Mouse (Mus musculus) neural tube, embryonic 15.5 days (tissue): ENCODE data around the gene Mecom. TPM values are rescaled to one million over a fixed set of nuclear protein-coding genes. Genes with fewer than 3 reads are reported as not detected.

Experiments used
- ATAC-seq: fragments of 200-750 bp; cut with Nextera tagmentation; 2 replicates; pipeline ENCODE4 v1.8.0; 2017; ENCODE audit warnings: mild to moderate bottlenecking, moderate TSS enrichment, moderate library complexity; ENCODE audit not compliant: low FRiP score
- H3K27ac ChIP-seq: fragments of 300-500 bp; sonication (generic); replicated peaks from 2 replicates; pipeline ENCODE4 v1.5.1; 2015; ENCODE audit warnings: mild to moderate bottlenecking, inconsistent platforms
- H3K27me3 ChIP-seq: fragments of 300-500 bp; sonication (generic); replicated peaks from 2 replicates; pipeline ENCODE4 v1.6.1; 2015; ENCODE audit warnings: inconsistent platforms
- H3K36me3 ChIP-seq: fragments of 300-500 bp; sonication (generic); 2 replicates; pipeline ENCODE4 v1.6.1; 2015; ENCODE audit warnings: inconsistent platforms
- H3K4me1 ChIP-seq: fragments of 300-500 bp; sonication (generic); 2 replicates; pipeline ENCODE4 v1.6.1; 2015; ENCODE audit warnings: inconsistent platforms
- H3K4me2 ChIP-seq: fragments of 300-500 bp; sonication (generic); 2 replicates; pipeline ENCODE4 v1.6.1; 2015; ENCODE audit warnings: inconsistent platforms, mild to moderate bottlenecking, moderate library complexity
- H3K4me3 ChIP-seq: fragments of 300-500 bp; sonication (generic); replicated peaks from 2 replicates; pipeline ENCODE4 v1.5.1; 2015; ENCODE audit warnings: mild to moderate bottlenecking, inconsistent platforms
- H3K9ac ChIP-seq: fragments of 300-500 bp; sonication (generic); replicated peaks from 2 replicates; pipeline ENCODE4 v1.6.1; 2015; ENCODE audit warnings: mild to moderate bottlenecking, inconsistent platforms
- H3K9me3 ChIP-seq: fragments of 300-500 bp; sonication (generic); replicated peaks from 2 replicates; pipeline ENCODE4 v1.6.1; 2016; ENCODE audit warnings: inconsistent platforms
- WGBS: fragments of 180-500 bp; shearing (Covaris S2); methylation state at CpG from one replicate; pipeline ENCODE4 v1.1.7; 2015; ENCODE audit warnings: mixed read lengths; 5-methylcytosine and 5-hydroxymethylcytosine counted together
- polyA plus RNA-seq: library from polyadenylated mRNA; unstranded; fragments of >200 nt; fragmentation: Nextera tagmentation; extraction: Ambion mirVana; gene quantifications from 2 replicates; pipeline ENCODE4 v1.2.1, GENCODE M21; 2015

Gene Mecom
- polyA plus RNA-seq, 1 experiment from 2014 or later: 5.2 TPM

GRCm38 (mm10) chr3:30153923-30154331 is 393.9 kb downstream of the Mecom start:
- WGBS: 16% methylated on average over 3 of the region's 3 CpGs
- H3K36me3 ChIP-seq: no peaks in the 10 kb centered on the region
- H3K4me2 ChIP-seq: no peak overlapping the region
- peak; percentile 71 for ATAC-seq
- no peak overlapping the region for H3K27ac ChIP-seq
- H3K9me3 ChIP-seq: no peaks in the 10 kb centered on the region
- peaks cover 9% of the 10 kb centered on the region; the same call in 1 of the 2 replicates for H3K4me1 ChIP-seq
- no peak overlapping the region for H3K9ac ChIP-seq
- no peak overlapping the region for H3K4me3 ChIP-seq
- H3K27me3 ChIP-seq: 0 out of 2 replicates have a peak, but pooled peaks cover 3% of the 10 kb centered on the region

DNA sequence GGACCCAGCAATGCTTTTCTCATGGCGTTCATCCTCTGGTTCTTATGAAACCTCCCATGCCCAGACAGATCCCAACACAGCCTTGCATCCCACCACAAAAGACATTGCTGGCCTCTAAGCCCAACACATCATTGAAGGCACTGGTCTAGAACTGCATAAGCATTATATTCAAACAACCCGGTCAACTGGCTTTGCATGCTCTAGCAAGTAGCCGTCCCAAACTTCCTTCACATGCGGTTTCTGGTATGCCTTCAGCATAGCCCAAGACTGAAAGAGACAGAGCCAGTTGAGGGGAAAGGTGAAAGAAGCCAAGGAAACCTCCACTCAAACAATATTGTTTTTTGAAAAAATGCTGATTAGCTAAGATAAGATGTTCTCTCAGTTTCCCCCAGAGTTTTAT is 397.7 kb downstream of the Mecom start:
- ATAC-seq: no peak
- 94% methylated on average over 4 of the region's 4 CpGs for WGBS
- Histone ChIP-seq H3K9me3 (no peaks in the 10 kb centered on the region), H3K4me1 (peaks cover 9% of the 10 kb centered on the region; the same call in 1 of the 2 replicates), H3K4me3 (no peak overlapping the region), H3K27ac (no peak overlapping the region), H3K27me3 (peaks cover 6% of the 10 kb centered on the region; the same call in 1 of the 2 replicates), H3K36me3 (no peaks in the 10 kb centered on the region), H3K9ac (no peak overlapping the region), H3K4me2 (no peak overlapping the region)

GRCm38 (mm10) chr3:30148378-30149079 is 399.3 kb downstream of the Mecom start:
- 81% methylated on average over 8 of the region's 8 CpGs for WGBS
- H3K27ac ChIP-seq: no peak overlapping the region
- no peak overlapping the region for H3K4me3 ChIP-seq
- peaks cover 9% of the 10 kb centered on the region; the same call in 1 of the 2 replicates for H3K27me3 ChIP-seq
- no peaks in the 10 kb centered on the region for H3K36me3 ChIP-seq
- H3K9me3 ChIP-seq: no peaks in the 10 kb centered on the region
- no peak overlapping the region for H3K4me2 ChIP-seq
- H3K9ac ChIP-seq: no peak overlapping the region
- peaks cover 7% of the 10 kb centered on the region; the same call in 1 of the 2 replicates for H3K4me1 ChIP-seq
- ATAC-seq: no peak

DNA sequence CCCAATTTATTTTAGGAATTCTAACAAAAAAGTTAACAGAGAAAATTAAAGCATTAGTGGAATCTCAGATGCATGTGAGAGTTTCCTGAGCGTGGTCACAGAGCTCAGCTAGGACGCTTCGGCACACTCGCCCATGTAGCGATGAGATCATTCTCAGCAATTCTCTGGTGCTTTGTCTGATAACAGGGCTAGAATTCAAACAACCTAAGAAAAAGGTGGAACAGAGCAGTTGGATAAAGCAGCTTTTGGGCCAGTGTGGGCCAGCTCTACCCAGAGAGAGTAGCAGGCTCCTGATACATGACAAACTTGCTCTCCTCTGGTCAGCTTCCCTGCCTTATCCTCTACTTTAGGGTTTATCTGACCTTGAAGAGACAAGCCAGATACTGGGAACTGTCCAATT is 402.8 kb downstream of the Mecom start:
- Histone ChIP-seq H3K4me2 (no peak overlapping the region), H3K27ac (no peak overlapping the region), H3K9ac (no peak overlapping the region), H3K36me3 (no peaks in the 10 kb centered on the region), H3K4me3 (no peak overlapping the region), H3K4me1 (peaks cover 6% of the 10 kb centered on the region; the same call in 1 of the 2 replicates), H3K27me3 (peaks cover 8% of the 10 kb centered on the region; the same call in 1 of the 2 replicates), H3K9me3 (no peaks in the 10 kb centered on the region)
- ATAC-seq: no peak
- WGBS: 85% methylated on average over 5 of the region's 5 CpGs

GRCm38 (mm10) chr3:30143961-30144411 is 403.8 kb downstream of the Mecom start:
- WGBS: 25% methylated on average over 11 of the region's 11 CpGs
- H3K4me2 ChIP-seq: no peak overlapping the region
- no peak for ATAC-seq

DNA sequence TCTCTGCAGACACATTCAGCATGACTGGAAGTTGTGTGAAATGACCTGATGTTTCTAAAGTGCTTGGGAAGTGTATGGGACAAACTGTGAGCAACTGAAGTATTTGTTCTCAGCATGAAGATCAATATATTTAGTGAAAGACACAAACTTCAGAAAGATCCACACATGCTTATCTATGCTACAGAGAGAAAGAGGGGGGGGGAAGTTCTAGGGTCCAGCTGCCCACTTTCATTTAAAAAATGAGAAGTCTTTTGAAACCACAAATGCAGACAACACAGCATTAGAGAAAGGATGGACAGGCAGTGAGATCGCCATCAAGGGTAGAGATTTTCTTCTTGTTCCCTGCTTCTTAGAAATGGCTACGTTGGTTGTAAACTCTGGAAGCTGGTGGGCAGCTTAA is 404.4 kb downstream of the Mecom start:
- Histone ChIP-seq H3K9ac (no peak overlapping the region), H3K36me3 (no peaks in the 10 kb centered on the region), H3K9me3 (no peaks in the 10 kb centered on the region), H3K27me3 (peaks cover 6% of the 10 kb centered on the region; the same call in 1 of the 2 replicates), H3K4me2 (no peak overlapping the region), H3K27ac (no peak overlapping the region), H3K4me3 (no peak overlapping the region), H3K4me1 (peaks cover 6% of the 10 kb centered on the region; the same call in 1 of the 2 replicates)
- ATAC-seq: no peak
- 90% methylated on average over 2 of the region's 2 CpGs for WGBS

More at GRCm38 (mm10) chr3:30143961-30144411, 403.8 kb downstream of the Mecom start:
- no peaks in the 10 kb centered on the region for H3K9me3 ChIP-seq
- H3K27ac ChIP-seq: no peak overlapping the region
- no peaks in the 10 kb centered on the region for H3K36me3 ChIP-seq
- H3K9ac ChIP-seq: no peak overlapping the region
- peaks cover 6% of the 10 kb centered on the region; the same call in 1 of the 2 replicates for H3K27me3 ChIP-seq
- no peak overlapping the region for H3K4me3 ChIP-seq
- peaks cover 6% of the 10 kb centered on the region; the same call in 1 of the 2 replicates for H3K4me1 ChIP-seq

GRCm38 (mm10) chr3:30140349-30140748 is 407.5 kb downstream of the Mecom start:
- WGBS: 87% methylated on average over 5 of the region's 5 CpGs
- ATAC-seq: no peak
- H3K27ac ChIP-seq: no peak overlapping the region
- no peak overlapping the region for H3K4me3 ChIP-seq
- H3K36me3 ChIP-seq: no peaks in the 10 kb centered on the region
- no peaks in the 10 kb centered on the region for H3K9me3 ChIP-seq
- peaks cover 6% of the 10 kb centered on the region; the same call in 1 of the 2 replicates for H3K4me1 ChIP-seq
- H3K9ac ChIP-seq: no peak overlapping the region
- 0 out of 2 replicates have a peak, but pooled peaks cover 3% of the 10 kb centered on the region for H3K27me3 ChIP-seq
- H3K4me2 ChIP-seq: no peak overlapping the region

GRCm38 (mm10) chr3:30139678-30140077 is 408.1 kb downstream of the Mecom start:
- H3K4me2 ChIP-seq: no peak overlapping the region
- H3K36me3 ChIP-seq: no peaks in the 10 kb centered on the region
- no peak for ATAC-seq
- H3K4me1 ChIP-seq: peaks cover 6% of the 10 kb centered on the region; the same call in 1 of the 2 replicates
- H3K9ac ChIP-seq: no peak overlapping the region
- H3K27ac ChIP-seq: no peak overlapping the region
- H3K4me3 ChIP-seq: no peak overlapping the region
- H3K9me3 ChIP-seq: no peaks in the 10 kb centered on the region
- 0 out of 2 replicates have a peak, but pooled peaks cover 3% of the 10 kb centered on the region for H3K27me3 ChIP-seq
- 82% methylated on average over 4 of the region's 4 CpGs for WGBS

- Histone ChIP-seq H3K36me3 (no peaks in the 10 kb centered on the region), H3K4me3 (no peak overlapping the region), H3K9ac (no peak overlapping the region), H3K4me1 (no peaks in the 10 kb centered on the region), H3K27ac (no peak overlapping the region), H3K4me2 (no peak overlapping the region), H3K27me3 (no peaks in the 10 kb centered on the region), H3K9me3 (no peaks in the 10 kb centered on the region)
- 74% methylated on average over 6 of the region's 6 CpGs for WGBS
- ATAC-seq: no peak
Measured at GRCm38 (mm10) chr3:30138588-30138987, 409.2 kb downstream of the Mecom start.

DNA sequence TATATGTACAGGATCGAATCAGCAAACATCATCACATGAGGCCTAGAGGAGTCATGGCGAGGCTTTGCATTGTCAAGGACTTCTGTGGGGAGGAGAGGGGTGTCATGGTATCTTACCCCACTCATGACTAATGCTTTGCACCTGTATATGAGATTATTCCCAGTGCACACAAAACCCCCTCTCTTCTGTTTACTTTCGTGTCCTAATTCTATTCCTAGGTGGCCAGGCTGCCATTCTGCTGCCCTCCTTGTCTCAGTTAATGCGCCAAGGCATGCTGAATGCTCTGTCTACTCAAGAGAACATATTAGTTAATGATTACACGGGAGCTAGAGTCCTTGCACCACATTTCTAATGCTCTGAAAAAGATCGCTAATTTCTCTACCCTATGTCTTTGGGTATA is 412.0 kb downstream of the Mecom start:
- whole genome bisulfite sequencing: 82% methylated on average over 6 of the region's 6 CpGs
- Histone ChIP-seq H3K9ac (no peak overlapping the region), H3K9me3 (no peaks in the 10 kb centered on the region), H3K4me3 (no peak overlapping the region), H3K27me3 (no peaks in the 10 kb centered on the region), H3K4me1 (no peaks in the 10 kb centered on the region), H3K27ac (no peak overlapping the region), H3K36me3 (no peaks in the 10 kb centered on the region), H3K4me2 (no peak overlapping the region)
- ATAC-seq: no peak

GRCm38 (mm10) chr3:30135119-30135518 is 412.7 kb downstream of the Mecom start:
- WGBS: 95% methylated on average over 1 of the region's 1 CpGs
- Histone ChIP-seq H3K4me1 (no peaks in the 10 kb centered on the region), H3K9ac (no peak overlapping the region), H3K4me2 (no peak overlapping the region), H3K36me3 (no peaks in the 10 kb centered on the region), H3K4me3 (no peak overlapping the region), H3K9me3 (no peaks in the 10 kb centered on the region), H3K27ac (no peak overlapping the region), H3K27me3 (no peaks in the 10 kb centered on the region)
- no peak for ATAC-seq

- WGBS: 87% methylated on average over 3 of the region's 3 CpGs
- Histone ChIP-seq H3K27me3 (no peaks in the 10 kb centered on the region), H3K36me3 (no peaks in the 10 kb centered on the region), H3K4me3 (no peak overlapping the region), H3K4me1 (no peaks in the 10 kb centered on the region), H3K27ac (no peak overlapping the region), H3K9me3 (no peaks in the 10 kb centered on the region), H3K9ac (no peak overlapping the region), H3K4me2 (no peak overlapping the region)
- ATAC-seq: no peak
Measured at GRCm38 (mm10) chr3:30132981-30133380, 414.8 kb downstream of the Mecom start.
